Mouse (Mus musculus) bone marrow, adult 2 months (tissue): ENCODE measurements around the gene Csk.

Experiments
- CTCF ChIP-seq: fragments of 200-500 bp; IDR thresholded peaks from 2 replicates; pipeline ENCODE4 v1.5.1; 2011; ENCODE audit warnings: low read length, control low read depth; ENCODE audit not compliant: control insufficient read depth, insufficient read depth
- POLR2A ChIP-seq: fragments of 200-500 bp; IDR thresholded peaks from 2 replicates; pipeline ENCODE4 v1.6.1; 2011; ENCODE audit warnings: low read depth, mild to moderate bottlenecking, control low read depth, low read length, borderline replicate concordance; ENCODE audit not compliant: control insufficient read depth

DNA sequence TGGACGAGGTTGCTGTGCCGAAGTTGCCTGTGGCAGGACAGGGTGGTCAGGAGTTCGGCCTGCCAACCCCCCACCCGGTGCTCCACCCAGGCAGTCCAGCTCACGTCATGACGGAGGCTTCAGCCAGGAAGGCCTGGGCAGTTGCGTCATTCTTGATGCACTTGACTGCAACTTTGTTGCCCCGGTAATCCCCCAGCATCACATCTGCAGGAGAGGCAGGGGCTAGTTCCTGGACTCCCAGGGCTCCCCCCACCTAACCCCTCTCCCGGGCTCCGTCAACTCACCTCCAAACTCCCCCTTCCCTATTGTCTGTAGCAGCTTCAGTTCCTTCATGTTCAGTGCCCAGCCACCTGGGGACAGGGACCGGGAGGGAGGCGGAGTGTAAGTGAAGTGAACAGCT lies 24.7 kb downstream of the Csk start:
- TF ChIP-seq CTCF (no peak), POLR2A (no peak)
